In the genomic region with DNA sequence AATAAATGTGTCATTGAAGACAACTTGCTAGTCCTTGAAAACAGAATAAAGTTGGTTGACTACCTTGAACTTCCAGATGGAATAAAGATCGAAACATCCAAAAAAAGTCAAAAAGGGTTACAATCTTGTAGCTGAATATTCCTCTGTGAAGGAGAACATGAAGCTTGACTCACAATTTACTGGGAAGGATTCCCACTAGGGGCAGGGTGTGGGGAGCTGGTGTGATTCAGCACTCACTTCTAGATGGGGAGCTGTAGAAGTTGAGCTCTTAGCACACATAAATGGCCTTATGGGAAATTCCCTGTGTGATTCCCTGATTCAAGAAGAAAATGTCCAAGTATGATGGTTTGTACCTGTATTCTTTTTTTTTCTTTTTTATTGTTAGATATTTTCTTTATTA, we compare ENCODE assay signal across 19 mouse cellular contexts.
"Had no signal": no experiment of that assay in that cellular context is flagged by ENCODE, and none has a peak within 500 bp of the region (broad histone marks: within the 10 kb centered on the region; RNA-seq: fewer than 3 reads in every experiment).

No protein-coding gene starts in this region.

- H3K27ac ChIP-seq: kidney, embryonic 15.5 days; limb, embryonic 10.5 days; limb, embryonic 13.5 days; liver, embryonic 12.5 days; liver, embryonic 15.5 days; lung, embryonic 15.5 days had no signal

- H3K27me3 ChIP-seq: kidney, embryonic 15.5 days; limb, embryonic 13.5 days; liver, embryonic 12.5 days; liver, embryonic 15.5 days; lung, embryonic 15.5 days had no signal

- H3K4me1 ChIP-seq: kidney, embryonic 15.5 days; limb, embryonic 13.5 days; liver, embryonic 12.5 days; lung, embryonic 15.5 days; megakaryocyte, embryonic 14.5 days had no signal

- DNase-seq: kidney, adult 8-10 months; kidney, postnatal 10 days; kidney, postnatal 36 days; layer of hippocampus, postnatal 36 days; liver; lung, adult 18-20 months; lung, postnatal 10 days; lung, postnatal 36 days; midbrain, embryonic 14.5 days; right cerebral cortex, postnatal 25 days; thymus, adult 2 months; thymus, postnatal 25 days had no signal

- H3K9me3 ChIP-seq: kidney, embryonic 15.5 days; limb, embryonic 10.5 days; limb, embryonic 13.5 days; liver, embryonic 12.5 days; liver, embryonic 15.5 days; lung, embryonic 15.5 days; megakaryocyte, embryonic 14.5 days had no signal

- H3K4me3 ChIP-seq: kidney, embryonic 15.5 days; limb, embryonic 10.5 days; limb, embryonic 13.5 days; liver, embryonic 12.5 days; liver, embryonic 15.5 days; lung, embryonic 15.5 days; megakaryocyte, embryonic 14.5 days had no signal

- H3K36me3 ChIP-seq: kidney, embryonic 15.5 days; limb, embryonic 10.5 days; limb, embryonic 13.5 days; liver, embryonic 12.5 days; liver, embryonic 15.5 days; lung, embryonic 15.5 days had no signal
